Mouse (Mus musculus): ENCODE measurements at regions not wholly inside any gene's neighbourhood (a gene's known extent, or its start where the extent isn't known, plus 50 kb on each side); places are given as distances from the start of the nearest gene placed in this dataset.

DNA sequence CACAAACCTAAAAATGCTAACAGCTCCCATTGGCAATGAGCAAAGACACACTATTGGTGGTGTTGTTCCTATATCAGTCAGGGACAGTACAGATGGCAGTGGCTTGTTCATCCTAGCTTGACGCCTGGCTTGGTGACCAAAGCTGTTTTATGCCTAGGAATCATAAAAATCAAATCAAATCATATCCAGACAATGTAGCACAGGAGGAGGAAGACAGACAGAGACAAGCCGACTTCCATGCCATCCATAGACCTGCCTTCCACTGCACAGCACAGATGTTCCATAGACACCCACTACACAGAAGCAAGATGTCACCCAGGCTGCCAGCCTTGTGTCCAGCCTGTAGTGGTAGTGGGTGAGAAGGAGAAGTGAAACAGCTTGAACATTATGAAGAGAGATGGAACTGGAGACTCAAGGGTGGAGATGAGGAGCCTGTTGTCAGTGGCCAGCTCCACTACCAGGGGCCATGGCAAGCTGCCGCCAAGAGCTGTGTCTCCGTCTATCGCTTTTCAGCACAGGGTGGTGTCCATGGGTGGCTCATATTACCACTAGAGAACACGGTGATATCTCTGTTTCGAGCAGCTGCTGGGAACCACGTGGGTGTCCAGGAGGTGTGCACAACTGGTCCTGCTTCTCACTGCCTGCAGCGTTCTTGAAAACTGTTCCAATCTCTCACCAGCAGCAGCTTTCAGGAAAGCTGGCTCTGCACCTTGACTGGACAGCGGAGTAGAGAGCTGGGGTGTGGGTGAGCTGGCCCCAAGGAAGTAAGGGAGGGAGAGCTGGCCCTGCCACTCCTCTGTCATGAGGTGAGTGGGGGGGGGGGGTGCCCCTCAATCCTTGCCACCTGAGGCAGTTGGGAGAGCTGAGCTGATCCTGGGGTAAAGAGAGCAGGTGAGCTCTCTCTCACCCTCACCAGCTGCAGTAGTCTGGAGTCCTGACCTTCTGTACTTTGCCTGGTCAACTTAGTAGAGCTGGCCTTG is 51.5 kb upstream of the Luzp2 start:
- Histone ChIP-seq H3K27me3 (ENCODE audit: insufficient read depth, low read length) (no peaks in the 10 kb centered on the region), H3K4me2 (ENCODE audit: low read length) (no peak overlapping the region), H3K36me3 (ENCODE audit: insufficient read depth, low read length) (no peaks in the 10 kb centered on the region), H3K4me1 (replicated peaks; ENCODE audit: insufficient read depth, low read length) (no peaks in the 10 kb centered on the region), H3K9ac (ENCODE audit: low read depth, low read length) (no peak overlapping the region), H3K27ac (no peak overlapping the region), H3K4me3 (replicated peaks; ENCODE audit: low read depth, low read length) (no peak overlapping the region), H3K9me3 (replicated peaks; ENCODE audit: low read length) (no peaks in the 10 kb centered on the region)
- no peak for DNase-seq (ENCODE audit: low spot score)
- no peak for TF ChIP-seq CTCF (IDR thresholded peaks at IDR 0.05; ENCODE audit: low read depth)
- WGBS = 72% methylated on average over 10 of the region's 10 CpGs
- no peak; the same call in 1 of the 2 replicates for ATAC-seq (replicated peaks; ENCODE audit: low FRiP score, low read depth)
